Mouse (Mus musculus) liver, adult 2 months (tissue): Measurements from ENCODE around the gene Gm11172.

Source experiments
- CTCF ChIP-seq: fragments of 200-500 bp; IDR thresholded peaks from 2 replicates; pipeline ENCODE4 v1.5.1; 2011; ENCODE audit warnings: low read depth, low read length, control low read depth
- POLR2A ChIP-seq: fragments of 200-500 bp; IDR thresholded peaks from 2 replicates; pipeline ENCODE4 v1.6.1; 2011; ENCODE audit warnings: low read length, control low read depth; ENCODE audit not compliant: insufficient read depth; ENCODE audit errors: extremely low read depth

DNA sequence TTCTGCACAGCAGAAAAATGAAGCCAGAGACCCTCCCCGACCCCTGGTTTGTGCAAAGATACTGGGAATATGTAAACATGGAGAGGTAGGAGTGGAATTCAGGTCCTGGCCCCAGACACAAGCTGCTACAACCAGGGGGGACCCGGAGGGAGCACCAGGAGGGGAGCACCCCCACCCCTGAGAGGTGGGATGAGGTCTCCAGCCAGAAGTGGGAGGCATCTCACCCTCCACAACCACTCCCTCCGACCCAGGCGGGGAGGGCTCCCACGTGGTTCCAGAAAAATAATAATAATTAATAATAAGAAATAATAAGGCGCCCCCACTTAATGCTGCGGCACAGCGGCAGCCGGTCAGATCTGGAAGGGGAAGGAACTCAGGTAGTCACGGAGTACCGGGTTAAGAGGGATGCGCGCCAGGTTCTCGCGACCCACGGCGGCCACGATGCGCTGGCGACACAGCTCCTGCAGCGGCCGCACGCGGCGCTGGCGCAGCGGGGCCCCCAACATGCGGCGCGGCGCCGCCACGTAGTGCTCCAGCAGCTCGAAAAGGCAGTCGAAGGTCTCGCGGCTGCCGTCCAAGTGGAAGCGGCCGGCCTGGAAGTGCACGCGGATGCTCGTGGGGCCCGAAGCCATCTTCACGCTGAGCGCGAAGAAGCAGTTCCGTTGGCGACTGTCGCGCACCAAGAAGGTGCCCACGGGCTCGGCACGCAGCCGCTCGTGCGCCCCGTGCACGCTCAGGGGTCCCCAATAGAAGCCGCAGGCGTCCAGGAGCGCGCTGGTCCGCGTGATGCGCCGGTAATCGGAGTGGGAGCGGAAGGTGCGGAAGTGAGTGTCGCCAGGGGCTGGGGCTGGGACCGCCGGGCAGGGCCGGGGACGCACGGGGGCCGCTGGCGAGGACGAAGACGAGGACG lies 28.6 kb upstream of the Gm11172 start:
- 0 out of 2 replicates have a peak, but pooled peaks have one; percentile 12 for TF ChIP-seq CTCF
- TF ChIP-seq POLR2A, result no peak
